Mouse (Mus musculus): ENCODE results near the gene Gm498. TPM values are rescaled to one million over a fixed set of nuclear protein-coding genes. Genes with fewer than 3 reads are reported as not detected.

The Gm498 gene
- not detected in 2 replicates for polyA plus RNA-seq (2012; rRNA removed)

GRCm38 (mm10) chr7:143866538-143866937, at the start of gene Gm498:
Gene Gm498 (plus strand): TSS chr7:143866838.

GRCm38 (mm10) chr7:143822375-143823265, 44.0 kb upstream of the Gm498 start, which contains the start of the genes Nadsyn1 and Dhcr7:
Gene Nadsyn1 (minus strand): TSS chr7:143822849.
Gene Dhcr7 (plus strand): TSS chr7:143823145.

Other genes starting within 250 kb of the Gm498 start
- gene Tnfrsf26, start 238.1 kb upstream of the Gm498 start, polyA plus RNA-seq (2012; rRNA removed), result 0.27 and 0.39 TPM in 2 replicates
- 0.60 and 0.70 TPM in 2 replicates for gene Tnfrsf22, start 217.2 kb upstream of the Gm498 start, polyA plus RNA-seq (2012; rRNA removed)
- 0.25 and 0.29 TPM in 2 replicates for gene Tnfrsf23, start 181.0 kb upstream of the Gm498 start, polyA plus RNA-seq (2012; rRNA removed)
- 1.6 and 2.0 TPM in 2 replicates for gene Osbpl5, start 109.9 kb upstream of the Gm498 start, polyA plus RNA-seq (2012; rRNA removed)
- 0.03 TPM in 1 of 2 replicates, not detected in the other for gene Mrgprg, start 99.8 kb upstream of the Gm498 start, polyA plus RNA-seq (2012; rRNA removed)
- 0.19 and 0.29 TPM in 2 replicates for gene Mrgpre, start 82.3 kb upstream of the Gm498 start, polyA plus RNA-seq (2012; rRNA removed)
- 6.7 and 8.1 TPM in 2 replicates for gene Nadsyn1, start 44.0 kb upstream of the Gm498 start, polyA plus RNA-seq (2012; rRNA removed)
- 50.1 and 55.3 TPM in 2 replicates for gene Dhcr7, start 43.7 kb upstream of the Gm498 start, polyA plus RNA-seq (2012; rRNA removed)
- gene Shank2, start 135.1 kb downstream of the Gm498 start, polyA plus RNA-seq (2012; rRNA removed), result 0.31 and 0.38 TPM in 2 replicates

Data from liver, embryonic 14 days (tissue).